Comparison of ENCODE assay signal across 15 mouse cellular contexts in the genomic region with DNA sequence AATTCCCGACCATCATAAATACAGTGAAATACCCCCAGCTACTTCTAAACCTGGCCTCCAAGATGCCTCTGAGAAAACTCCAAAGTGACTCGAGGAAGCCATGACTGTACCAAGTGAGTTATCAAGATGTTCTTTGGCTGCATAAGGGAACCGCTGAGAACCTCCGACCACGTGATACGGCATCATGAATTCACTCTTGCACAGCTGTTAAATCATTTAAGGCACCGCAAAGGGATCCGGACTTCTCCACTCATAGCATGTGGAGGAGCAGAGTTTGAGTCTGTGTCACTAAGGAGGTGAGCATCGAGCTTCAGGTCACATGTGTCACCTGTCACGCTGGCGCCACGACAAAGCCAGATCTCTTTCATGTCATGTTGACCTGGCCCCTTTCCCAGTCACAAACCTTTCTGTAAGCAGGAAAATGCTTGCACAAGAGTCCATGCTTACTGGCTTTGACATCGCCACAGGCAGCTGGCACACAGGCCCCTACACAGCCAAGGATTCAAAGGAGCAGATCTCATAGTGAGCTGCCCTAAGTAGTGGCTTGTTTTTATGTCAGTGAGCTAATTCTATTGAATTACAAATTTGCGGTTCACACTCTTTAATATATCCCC. TPM values are rescaled to one million over a fixed set of nuclear protein-coding genes. Genes with fewer than 3 reads are reported as not detected.
DNase-seq lines count a peak whose midpoint lies in the region; ATAC-seq and TF ChIP-seq lines count a peak whose summit lies in the region.
"Had no signal": no experiment of that assay in that cellular context is flagged by ENCODE, and none has a peak within 500 bp of the region (broad histone marks: within the 10 kb centered on the region; RNA-seq: fewer than 3 reads in every experiment).

No protein-coding gene starts in this region.

- no peak for TF ChIP-seq EP300 in heart, postnatal 0 days (IDR thresholded peaks at IDR 0.05; ENCODE audit: low read depth)

- WGBS in heart, postnatal 0 days: 82% methylated on average over 14 of the region's 14 CpGs

- no peaks in the 10 kb centered on the region for H3K36me3 ChIP-seq in heart, postnatal 0 days (replicated peaks; ENCODE audit: control insufficient read depth, insufficient read depth, low read length)
- H3K36me3 ChIP-seq: limb, embryonic 10.5 days; midbrain, embryonic 10.5 days had no signal

- H3K4me2 ChIP-seq in heart, postnatal 0 days (ENCODE audit: low read depth, low read length): no peak overlapping the region
- H3K4me2 ChIP-seq: lung, embryonic 14.5 days had no signal

- no peak for DNase-seq in heart, postnatal 0 days (ENCODE audit: low spot score)
- no peak for DNase-seq in heart, adult 8-10 months (ENCODE audit: low spot score)
- DNase-seq in lung, postnatal 36 days: peak; percentile 45
- no peak for DNase-seq in lung, postnatal 10 days
- peak; percentile 71 for DNase-seq in cerebellum, adult 9-10 months
- DNase-seq in thymus, postnatal 36 days: no peak
- no peak for DNase-seq in thymus, postnatal 14 days
- DNase-seq: forebrain, postnatal 0 days; kidney, adult 11 months; kidney, postnatal 4 days; lung, embryonic 14.5 days had no signal

- TF ChIP-seq CTCF in heart, postnatal 0 days (IDR thresholded peaks at IDR 0.05; ENCODE audit: low read depth): no peak

- no peaks in the 10 kb centered on the region for H3K27me3 ChIP-seq in heart, postnatal 0 days (ENCODE audit: control insufficient read depth, insufficient read depth, low read length)

- H3K9ac ChIP-seq in heart, postnatal 0 days (replicated peaks; ENCODE audit: low read depth, low read length): no peak overlapping the region
- H3K9ac ChIP-seq: forebrain, postnatal 0 days; lung, embryonic 14.5 days had no signal

- no peaks in the 10 kb centered on the region for H3K9me3 ChIP-seq in heart, postnatal 0 days (replicated peaks; ENCODE audit: control insufficient read depth, low read length)
- H3K9me3 ChIP-seq: limb, embryonic 10.5 days; midbrain, embryonic 10.5 days had no signal

- H3K4me1 ChIP-seq in heart, postnatal 0 days (ENCODE audit: control insufficient read depth, insufficient read depth): peaks cover 32% of the 10 kb centered on the region

- peak overlapping the region; percentile 12; the same call in 1 of the 2 replicates for H3K27ac ChIP-seq in heart, postnatal 0 days (ENCODE audit: low read depth)
- H3K27ac ChIP-seq: midbrain, embryonic 10.5 days had no signal

- ATAC-seq in heart, postnatal 0 days (ENCODE audit: insufficient read depth, low read depth): no peak
- ATAC-seq: activated CD4-positive, CD25-positive, alpha-beta regulatory T cell, adult 4 months; forebrain, postnatal 0 days had no signal

- H3K4me3 ChIP-seq in heart, postnatal 0 days (ENCODE audit: low read depth, low read length): no peak overlapping the region
- H3K4me3 ChIP-seq: limb, embryonic 10.5 days; midbrain, embryonic 10.5 days; myocyte had no signal

RNA-seq across cellular contexts. Expression of gene Rasl11b, which starts 49.4 kb away (rescaled TPM):
- 22.8 and 24.5 TPM in 2 replicates for total RNA-seq in heart, postnatal 0 days (2014; rRNA removed; ENCODE audit: low replicate concordance)
- polyA plus RNA-seq in heart, postnatal 0 days (2015; fragmentation: Nextera tagmentation; extraction: Ambion mirVana): 61.9 and 67.8 TPM in 2 replicates
- 10 to 100 TPM; 36.0 to 52.1 (median 41.2) TPM for total RNA-seq in heart, adult 8-10 months (2022)

Comparison
In these comparisons a context has a peak if more than half of its experiments do, and no peak if none do; other contexts are left out.
1. DNase-seq: peak in lung, postnatal 36 days (single experiment) and cerebellum, adult 9-10 months (single experiment); none in heart, postnatal 0 days (single experiment), heart, adult 8-10 months (single experiment), lung, postnatal 10 days (single experiment), thymus, postnatal 36 days (0 of 2) and thymus, postnatal 14 days (single experiment).